8 mouse cellular contexts compared by ENCODE assay signal in genomic region chr10:122448717-122449611, GRCm38 (mm10). TPM values are rescaled to one million over a fixed set of nuclear protein-coding genes. Genes with fewer than 3 reads are reported as not detected.
DNase-seq lines count a peak whose midpoint lies in the region; ATAC-seq lines count a peak whose summit lies in the region.

No protein-coding gene starts in this region.

- WGBS in embryonic facial prominence, embryonic 13.5 days = under 1% methylated on average over 67 of the region's 70 CpGs
- WGBS in midbrain, embryonic 10.5 days = 2% methylated on average over 70 of the region's 70 CpGs
- WGBS in stomach, embryonic 16.5 days = under 1% methylated on average over 70 of the region's 70 CpGs

- no peaks in the 10 kb centered on the region for H3K9me3 ChIP-seq in embryonic facial prominence, embryonic 13.5 days
- no peaks in the 10 kb centered on the region for H3K9me3 ChIP-seq in midbrain, embryonic 10.5 days (replicated peaks)
- no peaks in the 10 kb centered on the region for H3K9me3 ChIP-seq in stomach, embryonic 16.5 days (replicated peaks; ENCODE audit: control insufficient read depth, low read length)

- H3K27me3 ChIP-seq in embryonic facial prominence, embryonic 13.5 days = peaks cover 35% of the 10 kb centered on the region
- H3K27me3 ChIP-seq in midbrain, embryonic 10.5 days (ENCODE audit: low read depth, poor library complexity, severe bottlenecking) = peaks cover 44% of the 10 kb centered on the region
- H3K27me3 ChIP-seq in stomach, embryonic 16.5 days (ENCODE audit: control insufficient read depth, insufficient read depth, low read length) = peaks cover 12% of the 10 kb centered on the region

- intact Hi-C loops in heart, postnatal 10 days (cut with DNase I) = loop anchor here (2.0 to 5.0 kb wide), 3 partner anchors 80 to 347 kb away; no protein-coding TSS in a partner anchor
- intact Hi-C loops in left cerebral cortex, postnatal 14 days (cut with DNase I) = loop anchor here (5.0 kb wide), 1 partner anchor 267 kb away; no protein-coding TSS in a partner anchor

- ATAC-seq in embryonic facial prominence, embryonic 13.5 days (ENCODE audit: insufficient number of reproducible peaks, insufficient read depth, low FRiP score, low TSS enrichment, low read depth) = peak; percentile 46
- peak; percentile 27; the same call in 1 of the 2 replicates for ATAC-seq in stomach, embryonic 16.5 days (ENCODE audit: insufficient read depth, low FRiP score)

- H3K4me2 ChIP-seq in embryonic facial prominence, embryonic 13.5 days = peak overlapping the region; percentile 95
- H3K4me2 ChIP-seq in stomach, embryonic 16.5 days (ENCODE audit: low read depth, low read length) = peak overlapping the region; percentile 64

- H3K27ac ChIP-seq in embryonic facial prominence, embryonic 13.5 days = peak overlapping the region; percentile 69
- H3K27ac ChIP-seq in midbrain, embryonic 10.5 days (replicated peaks) = no peak overlapping the region
- peak overlapping the region; percentile 30; the same call in 1 of the 2 replicates for H3K27ac ChIP-seq in stomach, embryonic 16.5 days (ENCODE audit: low read length)

- peak overlapping the region; percentile 74 for H3K9ac ChIP-seq in embryonic facial prominence, embryonic 13.5 days
- H3K9ac ChIP-seq in stomach, embryonic 16.5 days (ENCODE audit: low read length) = peak overlapping the region; percentile 76

- peaks cover 17% of the 10 kb centered on the region for H3K4me1 ChIP-seq in embryonic facial prominence, embryonic 13.5 days
- peaks cover 20% of the 10 kb centered on the region for H3K4me1 ChIP-seq in midbrain, embryonic 10.5 days
- H3K4me1 ChIP-seq in stomach, embryonic 16.5 days (ENCODE audit: control insufficient read depth, insufficient read depth, low read length) = no peaks in the 10 kb centered on the region

- DNase-seq in cerebellum, postnatal 10 days = peak; percentile 45 to 47
- DNase-seq in cerebellum, adult 11 months = no peak
- peak; percentile 34 for DNase-seq in ES-CJ7 (ENCODE audit: low read depth, low spot score)
- peak; percentile 26 to 33 for DNase-seq in heart, postnatal 10 days
- DNase-seq in left cerebral cortex, postnatal 14 days (ENCODE audit: low spot score in 2 of 2) = peak; percentile 6 to 8
- DNase-seq in midbrain, embryonic 10.5 days (ENCODE audit: low spot score) = peak; percentile 62

- H3K36me3 ChIP-seq in embryonic facial prominence, embryonic 13.5 days = no peaks in the 10 kb centered on the region
- no peaks in the 10 kb centered on the region for H3K36me3 ChIP-seq in midbrain, embryonic 10.5 days
- no peaks in the 10 kb centered on the region for H3K36me3 ChIP-seq in stomach, embryonic 16.5 days (ENCODE audit: control insufficient read depth, insufficient read depth, low read length)

- peak overlapping the region; percentile 59 for H3K4me3 ChIP-seq in embryonic facial prominence, embryonic 13.5 days
- peak overlapping the region; percentile 59 for H3K4me3 ChIP-seq in midbrain, embryonic 10.5 days
- peak overlapping the region; percentile 62 for H3K4me3 ChIP-seq in stomach, embryonic 16.5 days (replicated peaks; ENCODE audit: low read length)

RNA-seq across cellular contexts. Expression of gene Avpr1a, which starts 0.7 kb away (rescaled TPM):
- polyA plus RNA-seq in embryonic facial prominence, embryonic 13.5 days (2015; fragmentation: Nextera tagmentation; extraction: Ambion mirVana) = 15.5 and 21.5 TPM in 2 replicates
- total RNA-seq in heart, postnatal 10 days (2021) = 1 to 10 TPM; 2.2 to 2.3 TPM
- 1 to 10 TPM in 1 of 2 experiments, under 1 TPM in 1; 0.46 to 1.1 TPM for total RNA-seq in left cerebral cortex, postnatal 14 days (2021)
- polyA plus RNA-seq in midbrain, embryonic 10.5 days (2016; fragmentation: Nextera tagmentation; extraction: Ambion mirVana) = 0.06 and 0.25 TPM in 2 replicates
- polyA plus RNA-seq in stomach, embryonic 16.5 days (2015; fragmentation: Nextera tagmentation; extraction: Ambion mirVana) = 12.9 and 13.4 TPM in 2 replicates

Comparison
In these comparisons a context has a peak if more than half of its experiments do, and no peak if none do; other contexts are left out.
1. RNA of gene Avpr1a, which starts 0.7 kb away (polyA plus RNA-seq): 15.5 to 21.5 TPM in embryonic facial prominence, embryonic 13.5 days and 12.9 to 13.4 TPM in stomach, embryonic 16.5 days; 0.06 to 0.25 TPM in midbrain, embryonic 10.5 days; every median in the first group is over 10 times any median in the second.
2. Peak in every context shown above with its lines, with median percentiles within 50 percentile points of each other: H3K4me3 ChIP-seq.